8 mouse cellular contexts compared by ENCODE assay signal in the genomic region with DNA sequence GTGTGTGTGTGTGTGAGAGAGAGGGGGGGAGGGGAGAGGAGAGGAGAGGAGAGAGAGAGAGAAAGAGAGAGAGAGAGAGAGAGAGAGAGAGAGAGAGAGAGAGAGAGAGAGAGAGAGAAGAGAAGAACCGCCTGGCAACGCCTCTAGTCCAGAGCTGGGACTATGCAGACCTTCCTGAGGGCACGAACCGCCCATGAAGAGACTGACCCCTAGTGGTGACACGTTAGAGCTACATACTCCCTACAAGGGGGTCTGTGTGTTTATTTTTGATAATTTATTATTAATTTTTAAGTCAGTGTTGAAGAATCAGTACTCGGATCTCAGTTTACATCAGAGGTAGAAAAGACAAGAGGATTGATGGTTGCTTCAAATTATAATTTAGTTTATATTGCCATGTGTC.
DNase-seq lines count a peak whose midpoint lies in the region; ATAC-seq and TF ChIP-seq lines count a peak whose summit lies in the region.

No protein-coding gene starts in this region.

- WGBS in embryonic facial prominence, embryonic 10.5 days, result 13% methylated on average over 6 of the region's 6 CpGs
- WGBS in hindbrain, postnatal 0 days, result 8% methylated on average over 6 of the region's 6 CpGs
- 7% methylated on average over 6 of the region's 6 CpGs for WGBS in lung, adult 2 months
- WGBS in neural tube, embryonic 15.5 days, result 11% methylated on average over 6 of the region's 6 CpGs

- DNase-seq in right cerebral cortex, postnatal 10 days (ENCODE audit: low spot score in 2 of 2), result peak; percentile 29 to 59
- no peak for DNase-seq in right cerebral cortex, adult 2 months (ENCODE audit: low spot score in 2 of 2)
- DNase-seq in adrenal gland, postnatal 25 days, result peak; percentile 46
- peak; percentile 56 for DNase-seq in embryonic facial prominence, embryonic 10.5 days (ENCODE audit: low spot score)
- DNase-seq in hindbrain, postnatal 0 days (ENCODE audit: low spot score), result peak; percentile 84
- DNase-seq in lung, adult 2 months, result no peak

- peaks cover 17% of the 10 kb centered on the region for H3K36me3 ChIP-seq in embryonic facial prominence, embryonic 10.5 days (replicated peaks)
- H3K36me3 ChIP-seq in hindbrain, postnatal 0 days (ENCODE audit: insufficient read depth, low read length), result peaks cover 7% of the 10 kb centered on the region; the same call in 1 of the 2 replicates
- peaks cover 21% of the 10 kb centered on the region for H3K36me3 ChIP-seq in neural tube, embryonic 15.5 days

- H3K4me2 ChIP-seq in hindbrain, postnatal 0 days (ENCODE audit: low read depth, low read length), result no peak overlapping the region
- no peak overlapping the region for H3K4me2 ChIP-seq in neural tube, embryonic 15.5 days

- no peak overlapping the region for H3K4me3 ChIP-seq in embryonic facial prominence, embryonic 10.5 days
- H3K4me3 ChIP-seq in hindbrain, postnatal 0 days (ENCODE audit: low read length), result no peak overlapping the region
- H3K4me3 ChIP-seq in lung, adult 2 months (replicated peaks; ENCODE audit: extremely low read depth, low read depth, low read length), result no peak overlapping the region
- H3K4me3 ChIP-seq in neural tube, embryonic 15.5 days (replicated peaks), result no peak overlapping the region

- no peak for TF ChIP-seq POLR2A in lung, adult 2 months (IDR thresholded peaks at IDR 0.05; ENCODE audit: borderline replicate concordance, extremely low read depth, low read depth, low read length)

- H3K9ac ChIP-seq in hindbrain, postnatal 0 days (replicated peaks; ENCODE audit: low read length), result no peak overlapping the region
- H3K9ac ChIP-seq in neural tube, embryonic 15.5 days (replicated peaks), result no peak overlapping the region

- peaks cover 7% of the 10 kb centered on the region; the same call in 1 of the 2 replicates for H3K9me3 ChIP-seq in embryonic facial prominence, embryonic 10.5 days
- no peaks in the 10 kb centered on the region for H3K9me3 ChIP-seq in hindbrain, postnatal 0 days (ENCODE audit: low read length)
- no peaks in the 10 kb centered on the region for H3K9me3 ChIP-seq in neural tube, embryonic 15.5 days (replicated peaks)

- TF ChIP-seq CTCF in hindbrain, postnatal 0 days (IDR thresholded peaks at IDR 0.05; ENCODE audit: low read depth), result peak; percentile 87
- peak; percentile 84 for TF ChIP-seq CTCF in lung, adult 2 months (IDR thresholded peaks at IDR 0.05; ENCODE audit: insufficient read depth, low read length)

- 0 out of 2 replicates have a peak overlapping the region, but pooled peaks have one; percentile 10 for H3K27ac ChIP-seq in embryonic facial prominence, embryonic 10.5 days (replicated peaks)
- no peak overlapping the region for H3K27ac ChIP-seq in hindbrain, postnatal 0 days
- H3K27ac ChIP-seq in neural tube, embryonic 15.5 days (replicated peaks), result no peak overlapping the region

- H3K27me3 ChIP-seq in embryonic facial prominence, embryonic 10.5 days (replicated peaks; ENCODE audit: low read depth, poor library complexity, severe bottlenecking), result no peaks in the 10 kb centered on the region
- no peaks in the 10 kb centered on the region for H3K27me3 ChIP-seq in hindbrain, postnatal 0 days (ENCODE audit: insufficient read depth, low read length)
- H3K27me3 ChIP-seq in neural tube, embryonic 15.5 days (replicated peaks), result no peaks in the 10 kb centered on the region

- H3K4me1 ChIP-seq in embryonic facial prominence, embryonic 10.5 days, result peaks cover 3% of the 10 kb centered on the region; the same call in 1 of the 2 replicates
- no peaks in the 10 kb centered on the region for H3K4me1 ChIP-seq in hindbrain, postnatal 0 days (ENCODE audit: insufficient read depth, low read length)
- H3K4me1 ChIP-seq in lung, adult 2 months (ENCODE audit: control insufficient read depth, insufficient read depth, low read length), result no peaks in the 10 kb centered on the region
- no peaks in the 10 kb centered on the region for H3K4me1 ChIP-seq in neural tube, embryonic 15.5 days

- ATAC-seq in hindbrain, postnatal 0 days, result peak; percentile 85; the same call in 1 of the 2 replicates
- peak; percentile 85; the same call in 1 of the 2 replicates for ATAC-seq in neural tube, embryonic 15.5 days (ENCODE audit: low FRiP score)
- no peak for ATAC-seq in inflammation-experienced regulatory T-cells, adult 6 months

Comparison
In these comparisons a context has a peak if more than half of its experiments do, and no peak if none do; other contexts are left out.
1. DNase-seq: peak in right cerebral cortex, postnatal 10 days (2 of 2), adrenal gland, postnatal 25 days (single experiment), embryonic facial prominence, embryonic 10.5 days (single experiment) and hindbrain, postnatal 0 days (single experiment); none in right cerebral cortex, adult 2 months (0 of 2) and lung, adult 2 months (single experiment).